Mouse (Mus musculus) gastrocnemius, postnatal 14 days (tissue): Measurements from ENCODE around the gene Syncrip. TPM values are rescaled to one million over a fixed set of nuclear protein-coding genes. Genes with fewer than 3 reads are reported as not detected.
"Not testable (repeated sequence)": the region's sequence is repeated elsewhere in the genome, so short reads cannot be mapped to it uniquely, and the experiment has no call there.

Experiments used
- DNase-seq: peaks from one replicate; pipeline ENCODE4 v3.0.0; 2021; ENCODE audit warnings: mixed read lengths
- intact Hi-C: fragments of 180-260 bp; cut with DNase I; formaldehyde crosslinking; loops from one replicate; pipeline ENCODE4 v1.15.1; 2025; ENCODE audit warnings: low total_unique reads
- long read RNA-seq, 2 experiments: library from polyadenylated mRNA; stranded (forward); transcript quantifications; one replicate each; pipeline ENCODE4 v2.0.0; 2021
- total RNA-seq, 2 experiments: library from RNA; stranded (reverse); gene quantifications; 2 replicates each; pipeline ENCODE4 v1.2.3; 2021

The Syncrip gene
- 10 to 100 TPM; 43.7 to 56.5 TPM for total RNA-seq
- long read RNA-seq, experiment 1, full-length matches to known transcripts = 23 of 29 reads
- long read RNA-seq, experiment 1, partial matches to known transcripts = 3 of 29 reads
- long read RNA-seq, experiment 1, other reads (novel, unspliced or antisense) = 3 of 29 reads
- long read RNA-seq, experiment 2, full-length matches to known transcripts = 16 of 24 reads
- long read RNA-seq, experiment 2, partial matches to known transcripts = 5 of 24 reads
- long read RNA-seq, experiment 2, other reads (novel, unspliced or antisense) = 3 of 24 reads

GRCm38 (mm10) chr9:88482230-88482828 lies at the start of gene Syncrip:
Syncrip (minus strand) TSS chr9:88482574.
- DNase-seq = peak; percentile 94
- intact Hi-C loops = not testable (repeated sequence)

GRCm38 (mm10) chr9:88529979-88530580 lies 47.7 kb upstream of the Syncrip start:
- no peak for DNase-seq
- intact Hi-C loops = loop anchor here (10.0 kb wide), 1 partner anchor 105 kb away; no protein-coding TSS in a partner anchor

GRCm38 (mm10) chr9:88529571-88529970 lies 47.2 kb upstream of the Syncrip start:
- intact Hi-C loops = no loop called here
- no peak for DNase-seq

GRCm38 (mm10) chr9:88528736-88529135 lies 46.4 kb upstream of the Syncrip start:
- DNase-seq = no peak
- intact Hi-C loops = no loop called here

GRCm38 (mm10) chr9:88527956-88528355 lies 45.6 kb upstream of the Syncrip start:
- intact Hi-C loops = no loop called here
- DNase-seq = peak; percentile 59

- intact Hi-C loops = no loop called here
- no peak for DNase-seq
Measured at GRCm38 (mm10) chr9:88525341-88525740, 43.0 kb upstream of the Syncrip start.

- DNase-seq = no peak
- intact Hi-C loops = no loop called here
Measured at GRCm38 (mm10) chr9:88524796-88525195, 42.4 kb upstream of the Syncrip start.

- intact Hi-C loops = no loop called here
- no peak for DNase-seq
Measured at GRCm38 (mm10) chr9:88524367-88524766, 42.0 kb upstream of the Syncrip start.

GRCm38 (mm10) chr9:88523335-88523668 lies 40.9 kb upstream of the Syncrip start:
- intact Hi-C loops = no loop called here
- DNase-seq = no peak

- DNase-seq = peak; percentile 98
- intact Hi-C loops = no loop called here
Measured at GRCm38 (mm10) chr9:88522569-88523334, 40.4 kb upstream of the Syncrip start.

- DNase-seq = no peak
- intact Hi-C loops = no loop called here
Measured at GRCm38 (mm10) chr9:88521961-88522568, 39.7 kb upstream of the Syncrip start.

GRCm38 (mm10) chr9:88520849-88521483 lies 38.6 kb upstream of the Syncrip start:
- DNase-seq = no peak
- intact Hi-C loops = no loop called here

- DNase-seq = no peak
- intact Hi-C loops = no loop called here
Measured at GRCm38 (mm10) chr9:88520122-88520848, 37.9 kb upstream of the Syncrip start.

GRCm38 (mm10) chr9:88519390-88520121 lies 37.2 kb upstream of the Syncrip start:
- intact Hi-C loops = loop anchor here (2.0 kb wide), 1 partner anchor 35 kb away; no protein-coding TSS in a partner anchor
- no peak for DNase-seq

- DNase-seq = no peak
- intact Hi-C loops = no loop called here
Measured at GRCm38 (mm10) chr9:88516361-88516995, 34.1 kb upstream of the Syncrip start.

GRCm38 (mm10) chr9:88515546-88515945 lies 33.2 kb upstream of the Syncrip start:
- intact Hi-C loops = no loop called here
- no peak for DNase-seq

GRCm38 (mm10) chr9:88501846-88502245 lies 19.5 kb upstream of the Syncrip start:
- intact Hi-C loops = no loop called here

GRCm38 (mm10) chr9:88500112-88500511 lies 17.7 kb upstream of the Syncrip start:
- intact Hi-C loops = no loop called here
- DNase-seq = no peak

More at GRCm38 (mm10) chr9:88501846-88502245, 19.5 kb upstream of the Syncrip start:
- no peak for DNase-seq
